Mouse (Mus musculus) liver, embryonic 13.5 days (tissue): ENCODE results near the gene Eif4e3. TPM values are rescaled to one million over a fixed set of nuclear protein-coding genes. Genes with fewer than 3 reads are reported as not detected.

Source experiments
- ATAC-seq: fragments of 200-750 bp; cut with Nextera tagmentation; 2 replicates; pipeline ENCODE4 v1.8.0; 2017; ENCODE audit warnings: low read depth, mild to moderate bottlenecking, moderate number of reproducible peaks, moderate library complexity
- DNase-seq: peaks from one replicate; pipeline ENCODE4 v3.0.0; 2022
- H3K27ac ChIP-seq: fragments of 300-500 bp; sonication (generic); 2 replicates; pipeline ENCODE4 v1.5.1; 2015; ENCODE audit warnings: moderate library complexity, mild to moderate bottlenecking, inconsistent platforms
- H3K27me3 ChIP-seq: fragments of 300-500 bp; sonication (generic); 2 replicates; pipeline ENCODE4 v1.6.1; 2015; ENCODE audit warnings: mild to moderate bottlenecking, inconsistent platforms
- H3K36me3 ChIP-seq: fragments of 300-500 bp; sonication (generic); 2 replicates; pipeline ENCODE4 v1.6.1; 2015; ENCODE audit warnings: mild to moderate bottlenecking, inconsistent platforms
- H3K4me1 ChIP-seq: fragments of 300-500 bp; sonication (generic); replicated peaks from 2 replicates; pipeline ENCODE4 v1.6.1; 2015; ENCODE audit warnings: inconsistent platforms
- H3K4me2 ChIP-seq: fragments of 300-500 bp; sonication (generic); 2 replicates; pipeline ENCODE4 v1.6.1; 2015; ENCODE audit warnings: inconsistent platforms, mild to moderate bottlenecking, moderate library complexity
- H3K4me3 ChIP-seq: fragments of 300-500 bp; sonication (generic); replicated peaks from 2 replicates; pipeline ENCODE4 v1.5.1; 2015; ENCODE audit warnings: mild to moderate bottlenecking, inconsistent platforms
- H3K9ac ChIP-seq: fragments of 300-500 bp; sonication (generic); 2 replicates; pipeline ENCODE4 v1.6.1; 2015; ENCODE audit warnings: mild to moderate bottlenecking, inconsistent platforms
- H3K9me3 ChIP-seq: fragments of 300-500 bp; sonication (generic); replicated peaks from 2 replicates; pipeline ENCODE4 v1.6.1; 2016; ENCODE audit warnings: inconsistent platforms
- WGBS: fragments of 180-500 bp; shearing (Covaris S2); methylation state at CpG from one replicate; pipeline ENCODE4 v1.1.7; 2015; ENCODE audit not compliant: insufficient replicate concordance; 5-methylcytosine and 5-hydroxymethylcytosine counted together
- polyA plus RNA-seq: library from polyadenylated mRNA; unstranded; fragments of >200 nt; fragmentation: Nextera tagmentation; extraction: Ambion mirVana; gene quantifications from 2 replicates; pipeline ENCODE4 v1.2.1, GENCODE M21; 2015

Eif4e3 gene
- polyA plus RNA-seq, 1 experiment from 2014 or later: 1.9 TPM

DNA sequence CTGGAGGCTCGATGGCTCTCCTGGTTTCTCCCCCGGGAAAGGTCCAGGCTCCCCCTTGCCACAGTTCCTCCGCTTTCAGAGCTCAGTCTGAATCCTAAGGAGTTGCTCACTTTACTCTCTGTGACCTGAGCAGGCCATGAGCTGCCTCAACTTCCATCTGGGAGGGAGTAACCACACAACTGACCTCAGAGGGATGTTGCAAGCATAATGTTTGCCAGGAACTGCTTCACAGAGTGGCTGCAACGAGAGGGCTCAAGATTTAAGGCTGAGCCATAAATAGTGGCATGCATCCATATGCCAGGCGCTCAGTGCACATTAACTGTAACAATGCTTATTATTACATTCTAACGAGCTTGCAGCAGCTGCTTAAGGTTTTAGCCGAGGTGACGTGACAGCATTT lies 29.8 kb downstream of the Eif4e3 start:
- ATAC-seq (no peak), DNase-seq (no peak)
- Histone ChIP-seq H3K27me3 (no peaks in the 10 kb centered on the region), H3K9me3 (no peaks in the 10 kb centered on the region), H3K27ac (no peak overlapping the region), H3K36me3 (no peaks in the 10 kb centered on the region), H3K9ac (no peak overlapping the region), H3K4me2 (no peak overlapping the region), H3K4me3 (no peak overlapping the region), H3K4me1 (peaks cover 4% of the 10 kb centered on the region; the same call in 1 of the 2 replicates)
- WGBS: 58% methylated on average over 8 of the region's 8 CpGs

DNA sequence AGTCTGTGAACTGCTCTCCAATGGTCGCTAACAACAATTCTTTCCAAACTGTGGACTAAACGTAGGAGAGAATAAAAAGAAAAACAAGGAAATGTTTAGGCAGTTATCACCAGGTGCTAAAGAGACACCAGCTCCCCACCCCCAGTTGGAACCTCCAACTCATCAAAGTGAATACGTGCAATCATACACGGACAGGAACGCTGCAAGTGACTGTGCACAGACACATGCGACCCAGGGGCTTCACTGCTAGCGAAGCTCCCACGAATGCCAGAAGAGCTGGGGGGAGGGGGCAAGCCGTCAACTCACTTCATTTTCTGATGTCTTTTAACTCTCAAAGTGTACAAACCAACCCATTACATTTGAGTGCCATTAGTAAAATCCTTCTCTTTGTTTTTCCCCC lies 30.4 kb downstream of the Eif4e3 start:
- peaks cover 4% of the 10 kb centered on the region; the same call in 1 of the 2 replicates for H3K4me1 ChIP-seq
- no peaks in the 10 kb centered on the region for H3K36me3 ChIP-seq
- H3K9me3 ChIP-seq: no peaks in the 10 kb centered on the region
- WGBS: 59% methylated on average over 9 of the region's 9 CpGs
- H3K27ac ChIP-seq: no peak overlapping the region
- DNase-seq (no peak), ATAC-seq (no peak)
- H3K4me2 ChIP-seq: no peak overlapping the region
- no peak overlapping the region for H3K4me3 ChIP-seq
- H3K27me3 ChIP-seq: no peaks in the 10 kb centered on the region
- no peak overlapping the region for H3K9ac ChIP-seq

- H3K9me3 ChIP-seq: no peaks in the 10 kb centered on the region
- H3K4me2 ChIP-seq: no peak overlapping the region
- no peaks in the 10 kb centered on the region for H3K36me3 ChIP-seq
- no peak overlapping the region for H3K4me3 ChIP-seq
- no peak overlapping the region for H3K27ac ChIP-seq
- DNase-seq (no peak), ATAC-seq (no peak)
- H3K9ac ChIP-seq: no peak overlapping the region
- peaks cover 4% of the 10 kb centered on the region; the same call in 1 of the 2 replicates for H3K4me1 ChIP-seq
- H3K27me3 ChIP-seq: no peaks in the 10 kb centered on the region
- WGBS: 63% methylated on average over 32 of the region's 32 CpGs
Measured at GRCm38 (mm10) chr6:99632121-99632980, 34.2 kb downstream of the Eif4e3 start.

DNA sequence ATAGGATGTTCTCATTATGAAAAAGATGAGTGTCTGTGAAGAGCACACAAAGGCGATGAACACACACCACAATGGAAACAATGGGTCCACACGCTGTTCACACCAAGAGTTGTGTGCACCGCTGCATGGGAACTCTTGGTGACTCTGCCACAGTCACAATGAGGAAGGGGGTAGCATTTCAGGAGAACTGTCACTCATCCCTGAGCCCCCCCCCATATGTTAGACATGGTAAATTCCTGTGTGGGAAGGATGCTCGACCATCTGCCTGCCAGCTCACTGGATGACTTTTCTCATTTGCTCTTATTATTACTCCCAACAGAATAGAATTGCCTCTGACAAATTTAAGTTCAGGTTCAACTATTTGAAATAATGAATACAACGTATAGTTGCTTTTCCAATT lies 34.9 kb downstream of the Eif4e3 start:
- H3K4me2 ChIP-seq: no peak overlapping the region
- H3K9me3 ChIP-seq: no peaks in the 10 kb centered on the region
- no peaks in the 10 kb centered on the region for H3K27me3 ChIP-seq
- no peaks in the 10 kb centered on the region for H3K36me3 ChIP-seq
- WGBS: 69% methylated on average over 5 of the region's 5 CpGs
- DNase-seq (no peak), ATAC-seq (no peak)
- H3K4me3 ChIP-seq: no peak overlapping the region
- H3K27ac ChIP-seq: no peak overlapping the region
- peaks cover 4% of the 10 kb centered on the region; the same call in 1 of the 2 replicates for H3K4me1 ChIP-seq
- H3K9ac ChIP-seq: no peak overlapping the region

GRCm38 (mm10) chr6:99629726-99630458 lies 36.7 kb downstream of the Eif4e3 start:
- no peaks in the 10 kb centered on the region for H3K9me3 ChIP-seq
- 70% methylated on average over 8 of the region's 8 CpGs for WGBS
- H3K4me2 ChIP-seq: no peak overlapping the region
- no peak overlapping the region for H3K9ac ChIP-seq
- H3K27ac ChIP-seq: no peak overlapping the region
- no peaks in the 10 kb centered on the region for H3K27me3 ChIP-seq
- no peak overlapping the region for H3K4me3 ChIP-seq
- no peak for DNase-seq
- ATAC-seq: no peak
- no peaks in the 10 kb centered on the region for H3K36me3 ChIP-seq
- no peaks in the 10 kb centered on the region for H3K4me1 ChIP-seq

DNA sequence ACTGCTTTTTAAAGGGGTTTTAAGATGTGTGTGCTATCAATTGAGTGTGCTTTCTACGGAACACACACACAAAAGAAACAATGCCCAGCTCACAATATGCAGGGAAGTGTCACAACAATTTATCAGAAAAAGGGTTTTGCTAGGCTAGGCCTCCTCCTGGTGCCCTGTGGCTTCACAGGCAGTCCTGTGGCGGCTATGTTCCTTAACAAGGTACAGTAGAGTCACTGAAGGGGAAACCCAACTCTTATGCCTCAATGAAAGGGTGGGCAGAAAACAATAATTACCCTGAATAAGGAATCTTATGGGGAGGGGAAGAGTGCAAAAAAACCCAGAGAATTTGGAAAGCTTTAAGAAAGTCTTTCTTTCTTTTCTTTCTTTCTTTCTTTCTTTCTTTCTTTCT lies 40.2 kb downstream of the Eif4e3 start:
- H3K9me3 ChIP-seq: no peaks in the 10 kb centered on the region
- H3K27ac ChIP-seq: no peak overlapping the region
- DNase-seq: no peak
- no peaks in the 10 kb centered on the region for H3K27me3 ChIP-seq
- no peak for ATAC-seq
- no peak overlapping the region for H3K4me2 ChIP-seq
- no peaks in the 10 kb centered on the region for H3K4me1 ChIP-seq
- H3K9ac ChIP-seq: no peak overlapping the region
- WGBS: 58% methylated on average over 2 of the region's 2 CpGs
- no peak overlapping the region for H3K4me3 ChIP-seq
- H3K36me3 ChIP-seq: no peaks in the 10 kb centered on the region

GRCm38 (mm10) chr6:99625803-99626202 lies 40.8 kb downstream of the Eif4e3 start:
- Histone ChIP-seq H3K4me3 (no peak overlapping the region), H3K4me1 (no peaks in the 10 kb centered on the region), H3K27me3 (no peaks in the 10 kb centered on the region), H3K27ac (no peak overlapping the region), H3K36me3 (no peaks in the 10 kb centered on the region), H3K4me2 (no peak overlapping the region), H3K9ac (no peak overlapping the region), H3K9me3 (no peaks in the 10 kb centered on the region)
- 25% methylated on average over 7 of the region's 7 CpGs for WGBS
- DNase-seq: no peak
- ATAC-seq: no peak

GRCm38 (mm10) chr6:99625306-99625705 lies 41.3 kb downstream of the Eif4e3 start:
- no peak overlapping the region for H3K4me3 ChIP-seq
- WGBS: 38% methylated on average over 7 of the region's 7 CpGs
- no peaks in the 10 kb centered on the region for H3K9me3 ChIP-seq
- no peak for ATAC-seq
- H3K4me1 ChIP-seq: no peaks in the 10 kb centered on the region
- no peak overlapping the region for H3K9ac ChIP-seq
- H3K27ac ChIP-seq: no peak overlapping the region
- no peaks in the 10 kb centered on the region for H3K27me3 ChIP-seq
- no peak overlapping the region for H3K4me2 ChIP-seq
- no peak for DNase-seq
- H3K36me3 ChIP-seq: no peaks in the 10 kb centered on the region

DNA sequence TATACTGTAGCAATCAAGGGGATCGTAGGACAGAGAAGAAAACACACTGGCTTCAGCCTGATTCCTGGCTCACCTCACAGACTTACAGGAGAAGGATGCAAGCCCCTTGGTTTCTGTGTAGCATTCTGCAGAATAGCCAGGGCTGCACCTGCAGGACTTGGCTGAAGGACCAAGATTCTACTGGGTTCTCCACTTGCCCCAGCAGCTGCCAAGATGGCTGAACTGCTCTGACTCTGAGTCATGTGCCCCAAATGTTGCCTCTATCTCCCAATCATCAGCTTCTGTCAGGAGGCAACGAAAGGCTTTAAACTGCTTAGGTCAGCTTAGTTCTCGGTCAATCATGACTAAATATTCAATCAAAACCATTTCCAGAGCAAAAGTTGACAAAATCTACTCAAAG lies 42.0 kb downstream of the Eif4e3 start:
- no peak for DNase-seq
- Histone ChIP-seq H3K9ac (no peak overlapping the region), H3K9me3 (no peaks in the 10 kb centered on the region), H3K4me3 (no peak overlapping the region), H3K36me3 (no peaks in the 10 kb centered on the region), H3K27ac (no peak overlapping the region), H3K4me2 (no peak overlapping the region), H3K27me3 (no peaks in the 10 kb centered on the region), H3K4me1 (no peaks in the 10 kb centered on the region)
- 58% methylated on average over 3 of the region's 3 CpGs for WGBS
- no peak for ATAC-seq

- Histone ChIP-seq H3K27ac (no peak overlapping the region), H3K27me3 (no peaks in the 10 kb centered on the region), H3K4me3 (no peak overlapping the region), H3K4me2 (no peak overlapping the region), H3K4me1 (no peaks in the 10 kb centered on the region), H3K9ac (no peak overlapping the region), H3K36me3 (no peaks in the 10 kb centered on the region), H3K9me3 (no peaks in the 10 kb centered on the region)
- ATAC-seq: no peak
- no peak for DNase-seq
- 35% methylated on average over 6 of the region's 6 CpGs for WGBS
Measured at GRCm38 (mm10) chr6:99623641-99624040, 42.9 kb downstream of the Eif4e3 start.

DNA sequence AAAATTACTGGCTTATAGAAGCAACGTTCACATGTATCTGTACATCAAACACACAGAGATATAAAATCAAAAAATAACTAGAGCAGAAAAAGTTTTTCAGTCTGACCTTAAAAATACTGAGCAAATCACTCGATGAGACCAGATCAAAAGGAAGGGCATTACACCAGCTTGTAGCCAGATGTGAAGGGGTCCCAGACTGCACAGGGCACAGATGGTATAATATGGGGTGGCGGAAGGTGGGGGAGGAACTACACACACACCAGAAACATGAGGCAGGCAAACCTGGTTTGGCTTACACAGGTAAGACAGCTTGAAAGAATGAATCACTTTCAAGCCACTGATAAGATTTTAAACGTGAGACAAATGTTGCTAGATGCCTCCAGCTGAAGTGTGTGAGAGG lies 45.4 kb downstream of the Eif4e3 start:
- 55% methylated on average over 4 of the region's 4 CpGs for WGBS
- H3K27ac ChIP-seq: no peak overlapping the region
- H3K27me3 ChIP-seq: no peaks in the 10 kb centered on the region
- H3K9me3 ChIP-seq: no peaks in the 10 kb centered on the region
- no peaks in the 10 kb centered on the region for H3K36me3 ChIP-seq
- no peak overlapping the region for H3K4me2 ChIP-seq
- no peak overlapping the region for H3K4me3 ChIP-seq
- DNase-seq: no peak
- no peaks in the 10 kb centered on the region for H3K4me1 ChIP-seq
- no peak for ATAC-seq
- no peak overlapping the region for H3K9ac ChIP-seq
